Mouse (Mus musculus) urinary bladder, postnatal 25 days (tissue): ENCODE data around the gene Hoxc6.

Source experiments
- DNase-seq: peaks from one replicate; pipeline ENCODE4 v3.0.0; 2022; ENCODE audit warnings: low spot score

Gene Hoxc6

GRCm38 (mm10) chr15:103014166-103015008 is 16.3 kb downstream of the Hoxc6 start:
- no peak for DNase-seq

GRCm38 (mm10) chr15:103015009-103015399 is 16.9 kb downstream of the Hoxc6 start:
- no peak for DNase-seq

- DNase-seq = no peak
Measured at GRCm38 (mm10) chr15:103015406-103016166, 17.5 kb downstream of the Hoxc6 start.

- no peak for DNase-seq
Measured at GRCm38 (mm10) chr15:103018636-103019035, 20.6 kb downstream of the Hoxc6 start, which contains the start of gene Hoxc4. Gene Hoxc4, plus strand, starts transcription at chr15:103018934.

- DNase-seq = no peak
Measured at GRCm38 (mm10) chr15:103020899-103021418, 22.9 kb downstream of the Hoxc6 start.

- no peak for DNase-seq
Measured at GRCm38 (mm10) chr15:103021544-103021943, 23.5 kb downstream of the Hoxc6 start.

- DNase-seq = no peak
Measured at GRCm38 (mm10) chr15:103024131-103024530, 26.1 kb downstream of the Hoxc6 start.

- DNase-seq = no peak
Measured at GRCm38 (mm10) chr15:103027266-103028235, 29.5 kb downstream of the Hoxc6 start.

GRCm38 (mm10) chr15:103028916-103029512 is 31.0 kb downstream of the Hoxc6 start:
- DNase-seq = no peak

- no peak for DNase-seq
Measured at GRCm38 (mm10) chr15:103030142-103030541, 32.1 kb downstream of the Hoxc6 start.

GRCm38 (mm10) chr15:103032167-103032566 is 34.1 kb downstream of the Hoxc6 start:
- DNase-seq = no peak

GRCm38 (mm10) chr15:103032646-103033575 is 34.9 kb downstream of the Hoxc6 start:
- no peak for DNase-seq

GRCm38 (mm10) chr15:103034043-103034806 is 36.2 kb downstream of the Hoxc6 start:
- no peak for DNase-seq

- DNase-seq = no peak
Measured at GRCm38 (mm10) chr15:103034807-103035547, 36.9 kb downstream of the Hoxc6 start.

GRCm38 (mm10) chr15:103035548-103035881 is 37.5 kb downstream of the Hoxc6 start:
- DNase-seq = no peak

GRCm38 (mm10) chr15:103037579-103037978 is 39.5 kb downstream of the Hoxc6 start:
- no peak for DNase-seq

- DNase-seq = no peak
Measured at GRCm38 (mm10) chr15:103038701-103039480, 40.8 kb downstream of the Hoxc6 start.

GRCm38 (mm10) chr15:103039609-103040008 is 41.6 kb downstream of the Hoxc6 start:
- DNase-seq = no peak
